Mouse (Mus musculus) stomach, embryonic 14.5 days (tissue): Measurements from ENCODE around the gene Naif1. TPM values are rescaled to one million over a fixed set of nuclear protein-coding genes. Genes with fewer than 3 reads are reported as not detected.

ENCODE experiments used
- ATAC-seq: fragments of 200-750 bp; cut with Nextera tagmentation; 2 replicates; pipeline ENCODE4 v1.8.0; 2017; ENCODE audit warnings: low read depth, moderate TSS enrichment; ENCODE audit not compliant: insufficient number of reproducible peaks, insufficient read depth, low FRiP score
- H3K27ac ChIP-seq: fragments of 300-500 bp; sonication (generic); 2 replicates; pipeline ENCODE4 v1.5.1; 2014; ENCODE audit warnings: mild to moderate bottlenecking, low read length, moderate library complexity, mixed read lengths
- H3K27me3 ChIP-seq: fragments of 300-500 bp; sonication (generic); 2 replicates; pipeline ENCODE4 v1.6.1; 2014; ENCODE audit warnings: low read length, control low read depth, mixed read lengths; ENCODE audit not compliant: control insufficient read depth, insufficient read depth
- H3K36me3 ChIP-seq: fragments of 300-500 bp; sonication (generic); 2 replicates; pipeline ENCODE4 v1.6.1; 2014; ENCODE audit warnings: mild to moderate bottlenecking, control low read depth, low read length, moderate library complexity, mixed read lengths; ENCODE audit not compliant: control insufficient read depth, insufficient read depth
- H3K4me1 ChIP-seq: fragments of 300-500 bp; sonication (generic); 2 replicates; pipeline ENCODE4 v1.6.1; 2014; ENCODE audit warnings: low read length, control low read depth, mixed read lengths; ENCODE audit not compliant: control insufficient read depth, insufficient read depth
- H3K4me2 ChIP-seq: fragments of 300-500 bp; sonication (generic); replicated peaks from 2 replicates; pipeline ENCODE4 v1.6.1; 2014; ENCODE audit warnings: low read depth, low read length, control low read depth
- H3K4me3 ChIP-seq: fragments of 300-500 bp; sonication (generic); 2 replicates; pipeline ENCODE4 v1.5.1; 2014; ENCODE audit warnings: low read depth, low read length, control low read depth
- H3K9ac ChIP-seq: fragments of 300-500 bp; sonication (generic); replicated peaks from 2 replicates; pipeline ENCODE4 v1.6.1; 2014; ENCODE audit warnings: low read depth, mild to moderate bottlenecking, control low read depth, low read length, moderate library complexity, mixed read lengths
- H3K9me3 ChIP-seq: fragments of 300-500 bp; sonication (generic); 2 replicates; pipeline ENCODE4 v1.6.1; 2016; ENCODE audit warnings: low read depth, low read length, control low read depth; ENCODE audit not compliant: control insufficient read depth
- WGBS: fragments of 180-500 bp; shearing (Covaris S2); extraction: QIAGEN DNeasy Blood & Tissue Kit; methylation state at CpG from one replicate; pipeline ENCODE4 v1.1.7; 2014; 5-methylcytosine and 5-hydroxymethylcytosine counted together
- polyA plus RNA-seq: library from polyadenylated mRNA; unstranded; fragments of >200 nt; fragmentation: Nextera tagmentation; extraction: Ambion mirVana; gene quantifications from 2 replicates; pipeline ENCODE4 v1.2.1, GENCODE M21; 2014

The Naif1 gene
- polyA plus RNA-seq, 1 experiment from 2014 or later = 5.6 TPM

GRCm38 (mm10) chr2:32423481-32424331 is 26.6 kb upstream of the Naif1 start:
- peaks cover 18% of the 10 kb centered on the region for H3K36me3 ChIP-seq
- no peaks in the 10 kb centered on the region for H3K9me3 ChIP-seq
- no peaks in the 10 kb centered on the region for H3K27me3 ChIP-seq
- peaks cover 35% of the 10 kb centered on the region for H3K4me1 ChIP-seq
- ATAC-seq = peak; percentile 90
- H3K9ac ChIP-seq = no peak overlapping the region
- H3K4me2 ChIP-seq = peak overlapping the region; percentile 84
- H3K27ac ChIP-seq = peak overlapping the region; percentile 90
- peak overlapping the region; percentile 27 for H3K4me3 ChIP-seq
- WGBS = 3% methylated on average over 14 of the region's 14 CpGs

- Histone ChIP-seq H3K9ac (peak overlapping the region; percentile 18; the same call in 1 of the 2 replicates), H3K4me1 (peaks cover 46% of the 10 kb centered on the region), H3K27me3 (no peaks in the 10 kb centered on the region), H3K4me2 (no peak overlapping the region), H3K36me3 (peaks cover 12% of the 10 kb centered on the region), H3K27ac (peak overlapping the region; percentile 90), H3K9me3 (no peaks in the 10 kb centered on the region), H3K4me3 (no peak overlapping the region)
- no peak for ATAC-seq
- 41% methylated on average over 3 of the region's 3 CpGs for WGBS
Observed at GRCm38 (mm10) chr2:32424796-32425195, 25.5 kb upstream of the Naif1 start.

- no peak overlapping the region for H3K4me3 ChIP-seq
- no peak overlapping the region for H3K4me2 ChIP-seq
- no peaks in the 10 kb centered on the region for H3K27me3 ChIP-seq
- ATAC-seq = no peak
- H3K9me3 ChIP-seq = no peaks in the 10 kb centered on the region
- WGBS = 48% methylated on average over 5 of the region's 5 CpGs
- H3K27ac ChIP-seq = no peak overlapping the region
- peaks cover 8% of the 10 kb centered on the region for H3K36me3 ChIP-seq
- H3K9ac ChIP-seq = no peak overlapping the region
- H3K4me1 ChIP-seq = peaks cover 52% of the 10 kb centered on the region
Observed at GRCm38 (mm10) chr2:32425568-32425967, 24.7 kb upstream of the Naif1 start.

GRCm38 (mm10) chr2:32426141-32426540 is 24.1 kb upstream of the Naif1 start:
- WGBS = 84% methylated on average over 1 of the region's 1 CpGs
- Histone ChIP-seq H3K4me2 (no peak overlapping the region), H3K9me3 (no peaks in the 10 kb centered on the region), H3K36me3 (peaks cover 3% of the 10 kb centered on the region), H3K27me3 (no peaks in the 10 kb centered on the region), H3K9ac (no peak overlapping the region), H3K4me3 (no peak overlapping the region), H3K27ac (no peak overlapping the region), H3K4me1 (peaks cover 55% of the 10 kb centered on the region)
- no peak for ATAC-seq

- no peak overlapping the region for H3K4me3 ChIP-seq
- no peaks in the 10 kb centered on the region for H3K27me3 ChIP-seq
- WGBS = 78% methylated on average over 5 of the region's 5 CpGs
- peak overlapping the region; percentile 31; the same call in 1 of the 2 replicates for H3K4me2 ChIP-seq
- no peak for ATAC-seq
- peaks cover 57% of the 10 kb centered on the region for H3K4me1 ChIP-seq
- H3K27ac ChIP-seq = peak overlapping the region; percentile 73; the same call in 1 of the 2 replicates
- H3K36me3 ChIP-seq = no peaks in the 10 kb centered on the region
- no peaks in the 10 kb centered on the region for H3K9me3 ChIP-seq
- no peak overlapping the region for H3K9ac ChIP-seq
Observed at GRCm38 (mm10) chr2:32427720-32428119, 22.5 kb upstream of the Naif1 start.

- Histone ChIP-seq H3K27ac (peak overlapping the region; percentile 73), H3K4me3 (no peak overlapping the region), H3K4me1 (peaks cover 52% of the 10 kb centered on the region), H3K4me2 (peak overlapping the region; percentile 31), H3K27me3 (no peaks in the 10 kb centered on the region), H3K36me3 (no peaks in the 10 kb centered on the region), H3K9me3 (no peaks in the 10 kb centered on the region), H3K9ac (no peak overlapping the region)
- peak; percentile 74 for ATAC-seq
- 41% methylated on average over 8 of the region's 8 CpGs for WGBS
Observed at GRCm38 (mm10) chr2:32428262-32428722, 22.0 kb upstream of the Naif1 start.

GRCm38 (mm10) chr2:32429215-32429891 is 20.9 kb upstream of the Naif1 start:
- Histone ChIP-seq H3K27me3 (no peaks in the 10 kb centered on the region), H3K4me1 (peaks cover 44% of the 10 kb centered on the region), H3K9me3 (no peaks in the 10 kb centered on the region), H3K36me3 (no peaks in the 10 kb centered on the region), H3K4me3 (no peak overlapping the region), H3K9ac (no peak overlapping the region), H3K27ac (peak overlapping the region; percentile 73; the same call in 1 of the 2 replicates), H3K4me2 (peak overlapping the region; percentile 31; the same call in 1 of the 2 replicates)
- WGBS = 70% methylated on average over 4 of the region's 4 CpGs
- no peak for ATAC-seq
